Mouse (Mus musculus) kidney, embryonic 16.5 days (tissue): ENCODE results near the gene 4933406M09Rik. TPM values are rescaled to one million over a fixed set of nuclear protein-coding genes. Genes with fewer than 3 reads are reported as not detected.

ENCODE experiments used
- ATAC-seq: fragments of 200-750 bp; cut with Nextera tagmentation; 2 replicates; pipeline ENCODE4 v1.8.0; 2017; ENCODE audit warnings: moderate TSS enrichment; ENCODE audit not compliant: low FRiP score, low TSS enrichment
- H3K27ac ChIP-seq: fragments of 300-500 bp; sonication (generic); 2 replicates; pipeline ENCODE4 v1.5.1; 2014; ENCODE audit warnings: low read length
- H3K27me3 ChIP-seq: fragments of 300-500 bp; sonication (generic); 2 replicates; pipeline ENCODE4 v1.6.1; 2014; ENCODE audit warnings: low read length, control low read depth, mixed read lengths; ENCODE audit not compliant: insufficient read depth
- H3K36me3 ChIP-seq: fragments of 300-500 bp; sonication (generic); 2 replicates; pipeline ENCODE4 v1.6.1; 2014; ENCODE audit warnings: low read length, control low read depth, mixed read lengths; ENCODE audit not compliant: insufficient read depth
- H3K4me1 ChIP-seq: fragments of 300-500 bp; sonication (generic); 2 replicates; pipeline ENCODE4 v1.6.1; 2014; ENCODE audit warnings: low read length, control low read depth, mixed read lengths; ENCODE audit not compliant: insufficient read depth
- H3K4me2 ChIP-seq: fragments of 300-500 bp; sonication (generic); replicated peaks from 2 replicates; pipeline ENCODE4 v1.6.1; 2014; ENCODE audit warnings: low read depth, low read length
- H3K4me3 ChIP-seq: fragments of 300-500 bp; sonication (generic); 2 replicates; pipeline ENCODE4 v1.5.1; 2014; ENCODE audit warnings: mild to moderate bottlenecking, low read length
- H3K9ac ChIP-seq: fragments of 300-500 bp; sonication (generic); replicated peaks from 2 replicates; pipeline ENCODE4 v1.6.1; 2014; ENCODE audit warnings: low read length
- H3K9me3 ChIP-seq: fragments of 300-500 bp; sonication (generic); 2 replicates; pipeline ENCODE4 v1.6.1; 2016; ENCODE audit warnings: low read length, control low read depth
- WGBS: fragments of 180-500 bp; shearing (Covaris S2); extraction: QIAGEN DNeasy Blood & Tissue Kit; methylation state at CpG from one replicate; pipeline ENCODE4 v1.1.7; 2014; 5-methylcytosine and 5-hydroxymethylcytosine counted together
- polyA plus RNA-seq: library from polyadenylated mRNA; unstranded; fragments of >200 nt; fragmentation: Nextera tagmentation; extraction: Ambion mirVana; gene quantifications from 2 replicates; pipeline ENCODE4 v1.2.1, GENCODE M21; 2015

Gene 4933406M09Rik
- not detected in 2 replicates for polyA plus RNA-seq

GRCm38 (mm10) chr1:134385666-134386065 is at the start of gene 4933406M09Rik:
Gene 4933406M09Rik (plus strand): TSS chr1:134385940.
- 100% methylated on average over 1 of the region's 1 CpGs for WGBS

GRCm38 (mm10) chr1:134336958-134337710 is 48.6 kb upstream of the 4933406M09Rik start:
- WGBS, result 68% methylated on average over 11 of the region's 11 CpGs

More at GRCm38 (mm10) chr1:134385666-134386065, at the start of gene 4933406M09Rik:
- Histone ChIP-seq H3K9ac (no peak within 1 kb of the TSS), H3K36me3 (no peaks in the 10 kb centered on the region), H3K27ac (no peak within 1 kb of the TSS), H3K4me2 (no peak within 1 kb of the TSS), H3K4me1 (peaks cover 10% of the 10 kb centered on the region; the same call in 1 of the 2 replicates), H3K4me3 (no peak within 1 kb of the TSS), H3K27me3 (no peaks in the 10 kb centered on the region), H3K9me3 (no peaks in the 10 kb centered on the region)
- ATAC-seq, result no peak

GRCm38 (mm10) chr1:134339162-134339561 is 46.6 kb upstream of the 4933406M09Rik start:
- no peak for ATAC-seq
- Histone ChIP-seq H3K27me3 (no peaks in the 10 kb centered on the region), H3K4me3 (no peak overlapping the region), H3K36me3 (no peaks in the 10 kb centered on the region), H3K4me1 (peaks cover 14% of the 10 kb centered on the region), H3K9me3 (no peaks in the 10 kb centered on the region), H3K27ac (no peak overlapping the region), H3K9ac (no peak overlapping the region), H3K4me2 (no peak overlapping the region)
- WGBS, result 72% methylated on average over 7 of the region's 7 CpGs

More at GRCm38 (mm10) chr1:134336958-134337710, 48.6 kb upstream of the 4933406M09Rik start:
- ATAC-seq, result no peak
- H3K9ac ChIP-seq, result no peak overlapping the region
- H3K9me3 ChIP-seq, result no peaks in the 10 kb centered on the region
- H3K4me2 ChIP-seq, result no peak overlapping the region
- no peak overlapping the region for H3K27ac ChIP-seq
- H3K27me3 ChIP-seq, result no peaks in the 10 kb centered on the region
- peaks cover 10% of the 10 kb centered on the region for H3K4me1 ChIP-seq
- no peaks in the 10 kb centered on the region for H3K36me3 ChIP-seq
- H3K4me3 ChIP-seq, result no peak overlapping the region

- Histone ChIP-seq H3K4me1 (peaks cover 20% of the 10 kb centered on the region), H3K4me3 (no peak overlapping the region), H3K9ac (no peak overlapping the region), H3K4me2 (no peak overlapping the region), H3K9me3 (no peaks in the 10 kb centered on the region), H3K36me3 (no peaks in the 10 kb centered on the region), H3K27me3 (no peaks in the 10 kb centered on the region), H3K27ac (no peak overlapping the region)
- WGBS, result 90% methylated on average over 18 of the region's 18 CpGs
- ATAC-seq, result no peak
These were observed 45.8 kb upstream of the 4933406M09Rik start for GRCm38 (mm10) chr1:134339757-134340619.

GRCm38 (mm10) chr1:134341641-134342277 is 44.0 kb upstream of the 4933406M09Rik start:
- Histone ChIP-seq H3K4me2 (no peak overlapping the region), H3K27me3 (no peaks in the 10 kb centered on the region), H3K4me3 (no peak overlapping the region), H3K4me1 (peaks cover 21% of the 10 kb centered on the region), H3K9me3 (no peaks in the 10 kb centered on the region), H3K9ac (no peak overlapping the region), H3K27ac (no peak overlapping the region), H3K36me3 (peaks cover 10% of the 10 kb centered on the region)
- 81% methylated on average over 5 of the region's 5 CpGs for WGBS
- ATAC-seq, result no peak

GRCm38 (mm10) chr1:134342278-134342664 is 43.5 kb upstream of the 4933406M09Rik start:
- Histone ChIP-seq H3K9ac (no peak overlapping the region), H3K9me3 (no peaks in the 10 kb centered on the region), H3K27ac (no peak overlapping the region), H3K4me1 (peaks cover 19% of the 10 kb centered on the region), H3K4me3 (no peak overlapping the region), H3K27me3 (no peaks in the 10 kb centered on the region), H3K36me3 (peaks cover 13% of the 10 kb centered on the region), H3K4me2 (no peak overlapping the region)
- WGBS, result 59% methylated on average over 2 of the region's 2 CpGs
- no peak for ATAC-seq

GRCm38 (mm10) chr1:134342781-134343310 is 42.9 kb upstream of the 4933406M09Rik start:
- Histone ChIP-seq H3K36me3 (peaks cover 17% of the 10 kb centered on the region), H3K27ac (no peak overlapping the region), H3K27me3 (no peaks in the 10 kb centered on the region), H3K4me1 (peaks cover 17% of the 10 kb centered on the region), H3K4me2 (no peak overlapping the region), H3K9me3 (no peaks in the 10 kb centered on the region), H3K9ac (no peak overlapping the region), H3K4me3 (no peak overlapping the region)
- no peak for ATAC-seq
- WGBS, result 78% methylated on average over 8 of the region's 8 CpGs

GRCm38 (mm10) chr1:134343567-134343966 is 42.2 kb upstream of the 4933406M09Rik start:
- peaks cover 17% of the 10 kb centered on the region for H3K4me1 ChIP-seq
- H3K4me2 ChIP-seq, result peak overlapping the region; percentile 95
- no peak for ATAC-seq
- 12% methylated on average over 2 of the region's 2 CpGs for WGBS
- H3K27ac ChIP-seq, result no peak overlapping the region
- H3K27me3 ChIP-seq, result no peaks in the 10 kb centered on the region
- H3K9me3 ChIP-seq, result no peaks in the 10 kb centered on the region
- H3K36me3 ChIP-seq, result peaks cover 19% of the 10 kb centered on the region
- peak overlapping the region; percentile 63; the same call in 1 of the 2 replicates for H3K4me3 ChIP-seq
- no peak overlapping the region for H3K9ac ChIP-seq
